Mouse (Mus musculus) erythroblast, adult 5-6 weeks (primary cell): ENCODE results near the gene Phldb2. TPM values are rescaled to one million over a fixed set of nuclear protein-coding genes. Genes with fewer than 3 reads are reported as not detected.

Experiments used
- ATAC-seq: replicated peaks from 2 replicates; pipeline ENCODE4 v1.8.0; 2016; ENCODE audit warnings: moderate number of reproducible peaks, mild to moderate bottlenecking, moderate TSS enrichment, inconsistent platforms; ENCODE audit not compliant: poor library complexity, low FRiP score, severe bottlenecking
- total RNA-seq, 2 experiments: library from RNA; stranded (forward) in 1 of 2; stranded (reverse) in 1 of 2; fragments of 150-400 nt in 1 of 2; fragments of 200-764, 138-1000 nt in 1 of 2; gene quantifications; 2 replicates each; pipeline versions ENCODE4 v1.2.3 to v1.2.4; 2015 to 2017; ENCODE audit warnings: low replicate concordance in 2 of 2

The Phldb2 gene
- total RNA-seq, 2 experiments from 2014 or later, result 0.26 TPM; not detected in 1

DNA sequence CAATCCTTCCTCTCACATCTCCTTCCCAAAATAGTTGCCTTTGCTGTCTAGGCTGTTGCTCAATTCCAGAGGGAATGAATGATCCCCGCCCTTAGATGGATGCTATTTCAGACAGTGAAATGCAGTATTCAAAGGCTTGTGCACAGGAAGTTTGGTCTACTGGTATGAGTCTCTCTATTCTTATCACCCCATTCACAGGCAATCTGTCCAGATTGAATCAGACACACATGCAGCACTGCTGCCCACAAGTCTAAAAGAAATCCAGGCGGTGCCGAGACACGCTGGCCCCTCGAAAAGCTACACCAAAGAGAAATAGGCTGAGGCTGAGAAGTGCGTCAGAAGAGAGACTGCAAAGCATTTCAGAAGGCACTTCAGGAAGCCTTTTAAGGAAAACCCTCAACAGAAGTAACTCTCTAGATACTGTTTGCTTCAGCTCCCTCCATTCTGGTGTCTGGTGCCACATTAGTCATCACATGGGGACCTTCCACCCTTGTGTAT lies 142.5 kb downstream of the Phldb2 start:
- ATAC-seq, result no peak

DNA sequence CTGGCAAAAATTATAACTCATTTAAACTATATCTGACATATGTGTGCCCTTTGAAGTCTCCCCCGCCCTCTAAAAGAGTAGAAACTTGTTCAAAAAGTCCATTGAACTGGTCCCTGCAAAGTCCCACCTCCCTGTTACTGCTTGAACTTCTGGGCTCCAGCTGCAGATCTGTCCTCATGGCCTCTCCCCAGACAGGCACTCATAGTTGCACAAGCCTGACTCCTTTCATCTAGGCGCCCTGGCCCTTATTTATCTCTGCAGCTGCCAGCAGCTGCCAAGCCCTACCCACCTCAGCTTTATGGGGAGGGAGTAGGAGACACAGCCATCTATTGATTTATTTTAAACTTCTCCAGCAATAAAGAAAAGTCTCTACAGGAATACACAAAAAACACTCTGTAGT lies 143.2 kb downstream of the Phldb2 start:
- ATAC-seq, result no peak

DNA sequence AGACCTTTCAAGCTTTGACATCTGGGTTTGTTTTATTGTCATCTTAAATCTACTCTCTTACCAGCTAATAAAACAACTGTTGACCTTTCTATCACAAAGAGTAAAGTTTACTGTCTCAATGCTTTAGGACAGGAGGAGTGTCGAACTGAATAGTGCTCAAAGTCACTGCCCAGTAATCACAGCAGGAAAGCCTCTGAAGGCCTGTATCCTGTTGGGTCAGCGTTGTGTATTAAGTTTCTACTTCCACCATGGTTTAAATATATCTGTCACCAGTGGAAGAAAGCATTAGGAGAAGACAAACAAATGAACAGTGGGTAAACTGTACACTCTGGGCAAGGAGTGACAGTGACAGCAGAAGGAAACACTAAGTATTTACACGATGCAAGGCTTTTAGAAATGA lies 148.7 kb downstream of the Phldb2 start:
- ATAC-seq, result no peak

DNA sequence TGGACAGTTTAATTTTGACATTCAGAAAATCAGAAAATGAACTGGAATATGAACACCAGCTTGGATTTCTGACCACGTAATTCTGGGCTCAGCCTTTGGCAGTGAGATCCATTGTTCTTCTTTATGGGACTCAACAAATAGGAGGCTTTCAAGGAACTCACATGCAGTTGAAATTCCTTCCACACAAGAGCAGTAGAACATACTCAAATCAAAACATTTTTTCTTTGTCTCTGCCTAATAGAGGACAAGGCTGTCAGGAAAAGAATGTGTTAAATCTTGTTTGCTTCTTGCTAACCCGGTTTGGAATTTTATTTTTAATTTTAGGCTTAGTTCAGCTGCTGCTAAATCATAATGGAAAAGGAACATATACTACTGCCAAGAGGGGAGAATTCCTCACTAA lies 153.0 kb downstream of the Phldb2 start:
- no peak for ATAC-seq

DNA sequence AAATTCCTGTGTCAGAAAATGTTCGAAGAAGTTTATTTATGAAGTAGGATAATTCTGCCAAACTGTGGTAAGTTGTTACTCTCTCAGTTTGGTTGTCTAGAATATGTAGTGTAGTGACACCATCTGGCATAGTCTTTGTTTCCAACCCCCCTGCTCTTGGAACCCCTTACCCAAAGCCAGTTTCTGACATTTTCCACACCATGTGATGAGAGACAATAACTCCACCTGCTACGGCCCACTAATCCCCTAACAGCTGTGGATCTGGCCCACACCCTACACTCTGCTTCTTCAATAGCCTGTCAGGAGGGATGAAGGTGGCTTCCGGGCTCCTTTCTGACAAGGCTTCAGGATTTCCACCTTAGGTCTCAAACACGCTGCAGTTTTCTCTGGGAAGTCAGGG lies 154.2 kb downstream of the Phldb2 start:
- no peak for ATAC-seq

DNA sequence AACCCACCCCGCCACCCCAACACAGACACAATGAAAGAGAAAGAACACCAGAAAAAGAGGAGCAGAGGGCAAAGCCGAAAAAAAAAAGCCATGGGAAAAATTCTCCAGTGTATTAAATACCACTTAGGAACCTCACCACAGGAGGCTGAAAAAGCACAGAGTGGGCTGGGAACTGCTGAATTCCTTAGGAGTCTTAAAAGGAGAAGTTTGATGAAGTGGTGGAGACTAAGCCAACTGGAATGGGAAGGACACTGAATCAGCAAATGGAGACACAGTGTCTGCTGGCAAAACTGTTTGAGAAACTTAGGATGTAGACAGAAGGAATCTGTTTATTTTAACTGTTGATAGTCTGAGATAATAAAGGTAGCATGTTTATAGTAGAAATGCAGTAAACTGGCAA lies 154.8 kb downstream of the Phldb2 start:
- no peak for ATAC-seq

DNA sequence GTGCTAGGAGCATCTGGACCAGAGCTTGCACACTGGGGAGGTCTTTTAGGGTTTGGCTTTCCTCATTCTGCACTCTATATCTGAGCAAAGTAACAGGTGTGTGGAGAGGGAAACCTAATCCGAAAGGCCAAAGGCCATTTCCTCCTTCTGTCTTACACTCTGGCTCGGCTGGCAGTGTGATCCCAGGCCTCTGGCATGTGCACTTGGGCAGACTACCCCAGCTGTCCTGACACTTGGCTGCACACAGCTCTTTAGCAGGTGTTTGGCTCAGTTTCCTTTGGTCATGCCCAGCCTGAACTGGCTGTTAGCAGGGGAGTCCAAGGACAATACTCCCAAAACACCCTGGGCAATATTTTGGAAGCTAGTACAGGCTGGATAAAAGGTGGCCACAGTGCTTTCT lies 156.6 kb downstream of the Phldb2 start:
- no peak for ATAC-seq

DNA sequence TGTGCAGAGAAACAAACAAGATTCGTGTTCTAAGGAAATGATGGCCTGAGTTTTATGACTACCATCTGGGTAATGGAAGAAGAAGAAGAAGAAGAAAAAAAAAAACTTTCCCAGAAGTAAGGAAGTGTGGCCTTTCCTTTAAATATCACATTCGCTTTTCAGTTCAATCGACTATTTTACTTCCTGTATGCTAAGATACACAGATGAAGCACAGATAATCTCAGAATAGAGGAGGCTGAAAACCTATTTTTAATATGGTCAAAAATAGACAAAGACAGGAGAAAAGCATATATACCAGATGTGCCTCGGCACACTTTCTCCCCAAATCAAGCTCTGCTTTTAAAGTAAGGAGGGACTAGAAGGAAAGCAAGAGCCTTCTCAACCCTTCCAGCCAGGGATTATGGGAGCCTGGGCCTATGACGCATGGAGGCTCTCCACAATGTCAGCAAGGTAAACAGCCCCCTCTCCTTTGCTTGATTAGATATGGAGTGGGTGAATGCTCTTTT lies 158.2 kb downstream of the Phldb2 start:
- ATAC-seq, result no peak

DNA sequence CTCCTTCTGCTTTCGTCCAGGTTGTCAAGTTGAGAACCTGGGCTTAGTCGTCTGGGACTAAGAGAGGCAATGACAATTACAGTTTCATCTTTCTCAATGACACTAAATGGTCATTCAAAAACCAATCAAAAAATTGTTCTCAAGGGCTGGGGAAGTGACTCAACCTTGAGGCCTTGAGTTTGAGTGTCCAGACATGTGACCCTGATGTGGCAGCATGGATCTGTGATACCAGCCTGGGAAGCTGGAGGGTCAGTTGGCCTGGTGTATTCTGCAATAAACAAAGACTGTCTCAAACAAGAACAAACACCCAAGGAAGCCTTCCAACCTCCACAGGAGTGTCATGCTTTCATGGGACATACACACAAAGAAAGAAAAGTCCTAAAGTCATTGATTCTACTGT lies 160.6 kb downstream of the Phldb2 start:
- no peak for ATAC-seq

DNA sequence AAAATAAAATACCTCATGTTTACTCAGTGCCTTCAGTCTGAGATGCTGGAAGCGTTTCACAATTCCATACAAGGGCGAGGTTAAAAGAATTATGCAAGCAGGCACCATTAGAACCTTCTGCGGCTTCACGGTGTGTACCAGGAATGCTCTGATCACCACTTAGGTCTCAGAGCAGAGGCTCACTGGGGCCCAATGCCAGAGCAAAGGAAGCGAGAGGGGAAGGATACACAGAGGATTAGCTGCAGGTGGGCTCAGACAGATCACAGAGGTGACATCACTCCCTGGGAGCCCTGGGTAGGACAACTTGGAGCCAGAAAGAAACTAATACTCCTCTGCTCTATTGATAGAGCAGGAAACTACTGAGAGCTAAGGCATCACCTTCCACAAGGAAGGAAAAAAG lies 162.1 kb downstream of the Phldb2 start:
- no peak for ATAC-seq

DNA sequence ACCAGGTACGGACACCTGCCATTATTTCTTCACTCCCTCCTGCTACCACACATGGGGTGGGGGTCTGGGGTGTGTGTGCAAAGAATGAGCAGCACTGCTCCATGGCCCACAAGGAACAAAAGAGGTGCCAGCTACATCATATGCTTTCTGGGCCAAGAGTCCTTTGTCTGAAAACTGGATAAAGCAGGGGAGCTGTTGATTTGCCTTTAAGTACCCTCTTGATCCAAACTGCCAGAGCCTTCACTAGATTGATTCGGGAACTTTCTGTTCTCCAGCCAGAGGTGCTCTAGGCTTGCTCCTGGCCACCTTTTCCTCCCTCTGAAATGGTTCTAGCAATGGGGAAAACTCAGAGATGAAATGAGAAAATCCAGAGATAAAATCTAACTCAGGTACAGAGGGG lies 164.1 kb downstream of the Phldb2 start:
- no peak for ATAC-seq

DNA sequence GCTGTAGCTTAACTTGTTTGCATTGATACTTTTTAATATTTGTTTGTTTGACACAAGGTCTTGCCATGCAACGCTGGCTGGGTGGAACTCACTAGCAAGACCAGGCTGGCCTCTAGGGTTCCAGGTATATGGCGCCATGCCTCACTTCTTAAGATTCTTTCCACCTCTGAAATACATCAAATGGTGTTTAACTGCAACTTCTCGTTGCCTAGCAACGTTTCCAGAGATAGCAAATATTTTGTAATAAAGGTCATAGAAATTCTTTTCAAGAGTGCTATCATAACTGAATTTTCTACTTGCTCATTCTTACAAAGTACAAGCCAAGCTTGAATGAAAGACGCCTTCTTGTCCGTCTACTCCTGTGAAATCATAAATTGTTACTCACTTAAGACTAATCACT lies 165.7 kb downstream of the Phldb2 start:
- no peak for ATAC-seq

DNA sequence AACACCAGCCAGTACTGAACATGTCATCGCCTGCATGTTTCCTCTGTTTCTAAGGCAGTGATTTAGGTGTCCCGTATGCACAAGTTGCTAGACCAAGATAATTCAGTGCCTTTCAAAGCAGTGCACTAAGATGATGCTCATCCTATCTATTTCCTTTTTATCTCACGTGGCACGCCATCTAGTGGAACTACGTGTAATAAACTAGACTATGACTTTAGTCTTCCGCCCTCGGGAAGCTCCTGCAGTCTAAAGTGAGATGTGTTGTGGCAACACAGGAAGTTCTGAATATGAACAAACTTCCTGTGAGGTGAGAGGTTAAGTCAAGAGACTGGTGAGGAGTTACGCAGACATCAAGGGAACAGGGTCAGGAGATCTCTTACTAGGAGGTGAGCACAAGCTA lies 166.8 kb downstream of the Phldb2 start:
- ATAC-seq, result no peak

DNA sequence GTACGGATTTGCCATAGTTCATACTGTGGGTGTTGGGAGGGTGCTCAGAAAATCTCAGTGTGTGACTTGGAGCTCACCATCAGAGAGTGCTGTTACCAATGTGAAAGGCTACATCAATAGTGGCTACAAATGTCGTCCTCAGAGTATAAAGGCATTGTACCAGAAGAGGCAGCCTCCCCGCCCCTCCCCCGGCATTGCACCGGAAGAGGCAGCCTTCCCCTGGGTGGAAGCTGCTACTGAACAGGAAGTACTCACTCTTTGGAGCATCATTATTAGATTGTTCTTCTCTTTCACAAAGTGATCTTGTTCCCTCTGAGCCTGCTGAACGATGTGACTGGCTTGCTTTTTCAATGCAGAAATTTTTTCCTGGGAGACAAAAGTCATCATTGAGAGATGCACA lies 173.4 kb downstream of the Phldb2 start:
- no peak for ATAC-seq

DNA sequence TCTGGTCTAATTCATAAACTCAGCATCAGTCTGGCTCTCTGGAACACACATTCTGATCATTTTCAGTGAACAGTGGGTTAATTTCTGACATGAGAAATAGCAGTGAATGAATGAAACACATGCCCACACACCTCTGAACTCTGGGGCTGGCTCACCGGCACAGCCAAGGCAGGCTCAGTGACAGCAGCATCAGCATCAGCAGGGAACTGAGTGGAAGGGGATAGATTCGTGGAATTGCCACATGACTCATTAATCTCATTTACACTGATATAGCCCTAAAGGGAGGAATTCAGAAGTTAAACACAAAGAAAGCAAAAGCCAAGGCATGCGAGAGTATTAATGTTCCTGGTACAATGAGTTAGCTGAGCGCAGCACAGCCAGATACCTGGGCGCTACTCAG lies 178.6 kb downstream of the Phldb2 start:
- ATAC-seq, result no peak

DNA sequence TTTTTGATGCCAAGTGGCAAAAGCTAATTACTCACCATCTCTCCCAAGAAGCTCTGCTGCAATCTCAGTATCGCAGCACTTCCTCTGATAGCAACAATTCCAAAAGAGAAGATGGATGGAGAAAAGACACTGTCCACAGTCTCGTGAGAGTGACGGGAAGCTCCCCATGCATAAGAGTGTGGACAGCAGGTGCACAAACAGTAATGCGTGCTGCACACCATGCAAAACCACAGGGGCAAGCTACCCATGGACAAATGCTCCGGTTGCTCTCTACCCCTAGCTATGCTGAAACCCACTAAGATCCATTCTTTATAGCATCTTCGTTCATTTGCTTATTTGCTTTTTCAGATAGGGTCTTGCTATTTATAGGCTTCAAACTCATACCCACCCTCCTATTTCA lies 182.5 kb downstream of the Phldb2 start:
- no peak for ATAC-seq

DNA sequence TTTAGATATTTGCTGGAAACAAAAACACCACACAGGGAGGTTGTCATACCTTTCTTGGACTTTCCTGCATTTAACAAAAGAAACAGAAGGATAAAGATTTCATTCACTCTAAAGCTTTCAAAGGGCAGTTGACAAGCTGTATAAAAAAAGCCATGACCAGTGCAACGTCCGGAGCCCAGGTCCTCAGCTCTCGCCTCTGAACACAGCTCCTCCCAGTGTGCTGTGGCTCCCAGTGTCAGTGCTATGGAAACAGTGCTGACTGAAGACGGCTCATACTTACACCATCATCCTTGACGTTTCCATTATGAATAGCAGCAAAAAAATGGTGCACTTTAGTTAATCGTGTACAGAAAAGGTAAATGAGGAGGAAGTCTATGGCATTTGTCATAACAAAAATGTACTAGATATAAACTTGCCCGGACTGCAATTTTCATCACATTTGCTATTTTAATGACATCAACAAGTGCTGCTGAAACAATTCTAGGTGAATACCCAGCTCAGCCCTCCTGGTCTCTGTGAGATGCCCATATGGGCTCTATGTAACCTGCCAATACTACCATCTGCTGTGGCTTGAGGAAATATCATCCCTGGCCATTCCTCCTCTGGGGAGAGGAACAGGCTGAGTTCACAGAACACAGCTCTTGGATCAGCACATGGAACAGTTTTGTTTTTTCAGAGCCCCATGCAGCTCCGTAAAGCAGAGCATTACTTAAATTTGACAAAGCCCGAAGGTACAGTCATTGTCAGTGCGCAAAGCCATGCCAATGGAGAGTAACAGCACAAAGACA lies 185.4 kb downstream of the Phldb2 start:
- no peak for ATAC-seq

DNA sequence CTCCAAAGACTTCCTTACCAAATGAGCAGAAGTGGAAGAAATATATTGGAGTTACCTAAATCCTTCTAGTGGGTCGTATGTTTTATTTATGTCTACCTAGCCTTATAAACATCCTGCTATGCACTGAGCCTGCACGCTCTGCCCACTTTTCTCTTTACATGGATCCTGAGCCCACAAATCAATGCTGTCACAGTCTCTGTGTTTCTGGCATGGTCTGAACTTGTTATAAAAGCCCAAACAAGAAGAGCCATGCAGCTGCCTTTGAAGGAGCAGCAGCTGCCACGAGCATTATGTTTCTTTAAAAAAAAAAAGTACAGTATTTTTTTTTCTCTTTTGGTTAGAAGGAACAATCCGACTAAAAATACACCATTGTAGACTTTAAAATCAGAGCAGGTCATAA lies 186.0 kb downstream of the Phldb2 start:
- ATAC-seq, result no peak

DNA sequence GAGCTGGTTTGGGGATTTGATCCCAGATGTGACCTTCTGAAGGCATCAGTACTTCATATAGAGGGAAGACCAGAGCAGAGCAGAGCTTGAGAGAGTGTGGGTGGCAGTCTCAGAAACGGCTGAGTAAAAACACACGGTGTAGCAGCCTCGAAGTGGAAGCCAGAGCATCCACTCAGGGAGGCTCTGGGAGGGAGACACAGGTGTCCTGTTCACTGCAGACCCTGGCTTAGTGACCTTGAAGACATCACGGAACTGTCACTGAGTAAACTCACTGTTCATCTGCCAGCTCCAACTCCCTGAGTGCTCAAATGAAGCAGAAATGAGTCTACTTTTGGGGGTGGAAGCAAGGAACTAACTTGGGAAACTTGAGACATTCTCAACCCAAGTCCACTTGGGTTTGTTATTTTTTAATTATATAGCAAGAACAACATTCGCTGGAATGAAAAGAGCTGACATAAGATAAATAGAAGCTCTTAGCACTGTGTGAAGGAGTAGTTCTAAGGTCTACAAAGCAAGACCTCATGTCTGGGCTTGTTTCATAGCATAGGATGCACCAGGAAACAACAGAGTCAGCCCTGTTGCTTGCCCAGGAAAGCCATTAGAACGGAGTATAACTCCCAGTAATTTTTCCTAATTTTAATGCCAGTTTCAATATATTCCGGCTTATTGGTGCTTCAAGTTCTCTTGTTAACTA lies 187.4 kb downstream of the Phldb2 start:
- no peak for ATAC-seq

DNA sequence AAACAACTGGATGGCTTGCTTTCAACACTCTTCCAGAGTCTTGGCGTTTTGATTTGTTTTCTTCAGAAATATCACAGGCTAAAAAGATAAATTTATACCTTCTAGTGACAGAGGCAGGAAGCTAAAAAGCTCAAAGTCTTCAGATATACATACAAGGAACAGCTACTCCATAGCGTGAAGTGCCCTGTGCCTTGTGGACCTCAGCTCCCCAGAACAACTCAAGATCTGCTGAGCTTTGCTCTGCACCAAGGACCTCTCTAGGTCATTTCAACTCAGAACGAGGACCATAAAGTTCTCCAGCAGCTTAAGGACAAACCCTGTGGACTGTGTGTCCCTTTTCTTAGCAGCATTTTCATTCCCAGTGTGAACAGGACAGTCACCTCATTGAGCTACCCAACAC lies 188.3 kb downstream of the Phldb2 start:
- ATAC-seq, result no peak

DNA sequence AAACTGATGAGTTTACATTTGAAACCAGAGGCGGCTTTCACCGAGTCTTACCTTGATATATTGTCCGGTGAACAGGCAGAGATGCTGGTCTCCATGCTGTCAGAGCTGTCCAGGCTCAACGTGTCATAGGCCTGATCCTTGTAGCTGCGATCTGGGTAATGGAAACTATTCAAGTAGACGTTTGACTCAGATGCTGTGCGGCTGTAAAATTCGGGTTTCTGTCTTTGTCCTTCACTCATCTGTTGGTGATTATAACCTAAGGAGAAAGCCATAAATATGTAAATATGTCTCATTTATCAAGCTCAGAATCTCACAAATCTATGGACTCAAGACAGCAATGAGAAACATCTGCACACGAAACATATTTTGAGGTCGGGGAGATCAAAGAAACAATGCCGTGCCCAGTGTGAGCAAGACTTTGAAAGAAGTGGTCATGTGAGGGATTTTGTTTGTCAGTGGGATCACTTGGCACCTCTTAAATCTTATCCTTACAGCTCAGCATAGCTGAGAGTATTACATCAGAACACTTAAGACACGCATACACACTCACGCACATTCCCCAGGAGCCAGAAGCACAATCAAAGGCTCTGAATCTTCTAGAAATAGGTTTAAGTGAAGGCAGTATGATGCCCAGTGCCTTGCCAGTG lies 190.4 kb downstream of the Phldb2 start:
- ATAC-seq, result no peak
